Mouse (Mus musculus): ENCODE results near the gene Iqgap2. TPM values are rescaled to one million over a fixed set of nuclear protein-coding genes. Genes with fewer than 3 reads are reported as not detected.
A peak's percentile ranks its signal among the peaks of the same experiment; 100 is the strongest.

Iqgap2 gene
- total and polyA plus RNA-seq, 2 experiments from 2014 or later: 2.1 to 6.0 TPM

DNA sequence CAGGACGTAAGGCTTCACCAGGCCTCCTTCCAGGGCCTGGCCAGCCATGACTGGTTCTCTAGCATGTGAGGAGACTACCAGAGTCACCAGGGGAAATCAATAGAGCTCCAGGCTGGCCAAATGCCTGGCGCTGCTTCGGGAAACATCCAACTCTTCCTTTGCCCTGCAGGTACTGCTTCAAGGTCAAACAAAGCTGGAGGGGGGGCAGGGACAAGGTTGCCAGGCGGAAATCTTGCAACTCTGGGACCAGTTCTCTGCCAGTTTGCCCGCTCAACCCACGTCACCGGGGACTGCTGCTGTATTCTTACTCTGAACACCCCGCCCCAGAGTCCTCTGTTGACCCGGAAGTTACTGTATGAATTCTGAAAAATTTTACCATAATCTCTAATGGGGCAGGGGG lies 18.5 kb upstream of the Iqgap2 start:
- no peak for DNase-seq
- Histone ChIP-seq H3K4me3 (ENCODE audit: low read depth, low read length) (no peak overlapping the region), H3K27ac (ENCODE audit: low read depth, low read length) (no peak overlapping the region), H3K4me1 (ENCODE audit: insufficient read depth) (no peaks in the 10 kb centered on the region), H3K9ac (no peak overlapping the region), H3K27me3 (ENCODE audit: insufficient read depth, low read length) (no peaks in the 10 kb centered on the region), H3K36me3 (ENCODE audit: insufficient read depth) (no peaks in the 10 kb centered on the region), H3K9me3 (ENCODE audit: low read length) (no peaks in the 10 kb centered on the region), H3K4me2 (ENCODE audit: low read depth) (no peak overlapping the region)
- no peak for TF ChIP-seq CTCF (IDR thresholded peaks at IDR 0.05; ENCODE audit: low read depth)
- 81% methylated on average over 9 of the region's 9 CpGs for WGBS
- no peak for ATAC-seq

GRCm38 (mm10) chr13:95909244-95909643 lies 17.5 kb upstream of the Iqgap2 start:
- Histone ChIP-seq H3K4me3 (ENCODE audit: low read depth, low read length) (no peak overlapping the region), H3K9me3 (ENCODE audit: low read length) (no peaks in the 10 kb centered on the region), H3K4me2 (ENCODE audit: low read depth) (no peak overlapping the region), H3K4me1 (ENCODE audit: insufficient read depth) (no peaks in the 10 kb centered on the region), H3K27me3 (ENCODE audit: insufficient read depth, low read length) (no peaks in the 10 kb centered on the region), H3K36me3 (ENCODE audit: insufficient read depth) (no peaks in the 10 kb centered on the region), H3K9ac (no peak overlapping the region), H3K27ac (ENCODE audit: low read depth, low read length) (no peak overlapping the region)
- ATAC-seq (no peak), DNase-seq (no peak)
- WGBS: 75% methylated on average over 2 of the region's 2 CpGs
- no peak for TF ChIP-seq CTCF (IDR thresholded peaks at IDR 0.05; ENCODE audit: low read depth)

DNA sequence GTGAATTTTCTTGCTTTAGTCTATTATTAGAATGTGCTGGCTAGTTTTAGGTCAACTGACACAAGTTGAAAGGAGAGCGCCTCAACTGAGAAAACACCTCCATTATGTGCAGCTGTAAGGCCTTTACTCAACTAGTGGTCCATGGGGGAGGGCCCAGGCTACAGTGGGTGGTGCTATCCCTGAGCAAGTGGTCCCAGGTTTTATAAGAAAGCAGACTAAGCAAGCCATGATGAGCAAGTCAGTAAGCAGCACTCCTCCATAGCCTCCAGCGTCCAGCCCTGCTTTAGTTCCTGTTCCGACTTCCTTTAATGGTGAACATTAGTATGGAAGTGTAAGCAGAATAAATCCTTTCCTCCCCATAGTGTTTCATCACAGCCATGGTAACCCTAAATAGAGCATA lies 11.0 kb upstream of the Iqgap2 start:
- Histone ChIP-seq H3K27ac (ENCODE audit: low read depth, low read length) (no peak overlapping the region), H3K4me3 (ENCODE audit: low read depth, low read length) (no peak overlapping the region)
- no peak for ATAC-seq

DNA sequence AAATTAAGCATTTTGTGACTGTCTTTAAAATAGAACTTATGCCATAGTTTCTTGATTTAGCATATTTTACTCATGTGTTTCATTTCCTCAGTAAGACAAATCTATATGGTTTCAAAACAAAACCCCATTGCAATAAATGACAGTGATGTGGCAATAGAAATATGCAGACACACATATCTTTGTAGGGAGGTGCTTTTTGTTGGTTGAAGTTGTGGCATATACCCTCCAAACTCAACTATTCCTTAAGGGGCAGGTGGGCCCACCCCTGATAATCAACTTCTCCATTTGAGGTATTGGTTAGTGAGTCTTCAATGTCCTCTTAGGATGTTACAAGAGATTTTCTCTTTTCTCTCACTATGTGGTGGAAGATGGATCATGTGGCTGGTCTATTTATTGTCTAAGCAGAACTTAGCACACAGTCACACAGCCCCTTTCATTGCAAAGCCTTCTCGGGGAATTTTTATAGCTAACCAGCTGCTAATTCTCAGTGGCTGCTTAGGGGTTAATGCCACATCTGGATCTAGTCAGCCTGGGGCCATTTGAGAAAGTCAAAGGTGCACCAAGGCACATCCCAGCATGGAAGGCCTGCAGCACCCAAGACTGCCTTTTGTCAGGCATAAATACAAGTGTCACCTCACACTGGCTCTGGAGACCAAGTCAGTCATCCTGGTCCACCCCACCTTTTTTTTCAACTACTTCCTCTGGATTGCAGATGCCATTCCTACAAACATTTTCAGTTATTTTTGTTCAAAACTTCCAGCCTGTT lies 8.3 kb upstream of the Iqgap2 start:
- Histone ChIP-seq H3K27me3 (ENCODE audit: insufficient read depth, low read length) (no peaks in the 10 kb centered on the region), H3K36me3 (ENCODE audit: insufficient read depth) (no peaks in the 10 kb centered on the region), H3K9me3 (ENCODE audit: low read length) (no peaks in the 10 kb centered on the region), H3K27ac (ENCODE audit: low read depth, low read length) (no peak overlapping the region), H3K4me3 (ENCODE audit: low read depth, low read length) (no peak overlapping the region), H3K4me2 (ENCODE audit: low read depth) (no peak overlapping the region), H3K4me1 (ENCODE audit: insufficient read depth) (no peaks in the 10 kb centered on the region), H3K9ac (no peak overlapping the region)
- WGBS: 91% methylated on average over 1 of the region's 1 CpGs
- ATAC-seq: no peak
- no peak for DNase-seq
- TF ChIP-seq CTCF (IDR thresholded peaks at IDR 0.05; ENCODE audit: low read depth): no peak

More for the DNA sequence above, 11.0 kb upstream of the Iqgap2 start:
- no peaks in the 10 kb centered on the region for H3K9me3 ChIP-seq (ENCODE audit: low read length)
- DNase-seq: no peak
- no peaks in the 10 kb centered on the region for H3K36me3 ChIP-seq (ENCODE audit: insufficient read depth)
- H3K9ac ChIP-seq: no peak overlapping the region
- H3K4me1 ChIP-seq (ENCODE audit: insufficient read depth): no peaks in the 10 kb centered on the region
- no peak for TF ChIP-seq CTCF (IDR thresholded peaks at IDR 0.05; ENCODE audit: low read depth)
- 92% methylated on average over 3 of the region's 3 CpGs for WGBS
- no peak overlapping the region for H3K4me2 ChIP-seq (ENCODE audit: low read depth)
- H3K27me3 ChIP-seq (ENCODE audit: insufficient read depth, low read length): no peaks in the 10 kb centered on the region

- Histone ChIP-seq H3K9ac (no peak overlapping the region), H3K4me2 (ENCODE audit: low read depth) (no peak overlapping the region), H3K27ac (ENCODE audit: low read depth, low read length) (no peak overlapping the region), H3K4me1 (ENCODE audit: insufficient read depth) (no peaks in the 10 kb centered on the region), H3K4me3 (ENCODE audit: low read depth, low read length) (no peak overlapping the region), H3K27me3 (ENCODE audit: insufficient read depth, low read length) (no peaks in the 10 kb centered on the region), H3K9me3 (ENCODE audit: low read length) (no peaks in the 10 kb centered on the region), H3K36me3 (ENCODE audit: insufficient read depth) (no peaks in the 10 kb centered on the region)
- no peak for TF ChIP-seq CTCF (IDR thresholded peaks at IDR 0.05; ENCODE audit: low read depth)
- ATAC-seq (no peak), DNase-seq (no peak)
- 84% methylated on average over 6 of the region's 6 CpGs for WGBS
These were observed 4.8 kb upstream of the Iqgap2 start for GRCm38 (mm10) chr13:95896501-95896900.

GRCm38 (mm10) chr13:95893166-95893565 lies 1.4 kb upstream of the Iqgap2 start:
- no peak for TF ChIP-seq CTCF (IDR thresholded peaks at IDR 0.05; ENCODE audit: low read depth)
- 89% methylated on average over 4 of the region's 4 CpGs for WGBS
- H3K9me3 ChIP-seq (ENCODE audit: low read length): no peaks in the 10 kb centered on the region
- H3K9ac ChIP-seq: no peak overlapping the region
- no peaks in the 10 kb centered on the region for H3K36me3 ChIP-seq (ENCODE audit: insufficient read depth)
- no peak overlapping the region for H3K4me2 ChIP-seq (ENCODE audit: low read depth)
- H3K4me3 ChIP-seq (ENCODE audit: low read depth, low read length): no peak overlapping the region
- H3K27me3 ChIP-seq (ENCODE audit: insufficient read depth, low read length): no peaks in the 10 kb centered on the region
- DNase-seq: no peak
- ATAC-seq: no peak
- no peak overlapping the region for H3K27ac ChIP-seq (ENCODE audit: low read depth, low read length)
- H3K4me1 ChIP-seq (ENCODE audit: insufficient read depth): no peaks in the 10 kb centered on the region; the same call in 1 of the 2 replicates

- Histone ChIP-seq H3K4me2 (ENCODE audit: low read depth) (peak overlapping the region; percentile 78), H3K27me3 (ENCODE audit: insufficient read depth, low read length) (no peaks in the 10 kb centered on the region), H3K4me3 (ENCODE audit: low read depth, low read length) (peak overlapping the region; percentile 67), H3K4me1 (ENCODE audit: insufficient read depth) (no peaks in the 10 kb centered on the region; the same call in 1 of the 2 replicates), H3K27ac (ENCODE audit: low read depth, low read length) (no peak overlapping the region), H3K36me3 (ENCODE audit: insufficient read depth) (no peaks in the 10 kb centered on the region), H3K9me3 (ENCODE audit: low read length) (no peaks in the 10 kb centered on the region), H3K9ac (peak overlapping the region; percentile 67; the same call in 1 of the 2 replicates)
- DNase-seq: no peak
- no peak for TF ChIP-seq CTCF (IDR thresholded peaks at IDR 0.05; ENCODE audit: low read depth)
- ATAC-seq: no peak
- 14% methylated on average over 12 of the region's 12 CpGs for WGBS
These were observed 956 bp upstream of the Iqgap2 start for GRCm38 (mm10) chr13:95892611-95893145.

All from forebrain, postnatal 0 days (tissue).